Mouse (Mus musculus) embryonic facial prominence, embryonic 11.5 days (tissue): ENCODE measurements around the gene Aamp. TPM values are rescaled to one million over a fixed set of nuclear protein-coding genes. Genes with fewer than 3 reads are reported as not detected.

ENCODE experiments used
- ATAC-seq: fragments of 200-750 bp; cut with Nextera tagmentation; replicated peaks from 2 replicates; pipeline ENCODE4 v1.8.0; 2017; ENCODE audit warnings: low read depth; ENCODE audit not compliant: insufficient number of reproducible peaks, low FRiP score, low TSS enrichment
- DNase-seq: peaks from one replicate; pipeline ENCODE4 v3.0.0-alpha.2; 2015; ENCODE audit warnings: low spot score
- H3K27ac ChIP-seq: fragments of 300-500 bp; sonication (generic); replicated peaks from 2 replicates; pipeline ENCODE4 v1.5.1; 2014; ENCODE audit warnings: mild to moderate bottlenecking, low read depth, low read length, control low read depth
- H3K27me3 ChIP-seq: fragments of 300-500 bp; sonication (generic); 2 replicates; pipeline ENCODE4 v1.6.1; 2014; ENCODE audit warnings: mild to moderate bottlenecking, low read length, moderate library complexity, mixed read lengths; ENCODE audit not compliant: control insufficient read depth, insufficient read depth
- H3K36me3 ChIP-seq: fragments of 300-500 bp; sonication (generic); replicated peaks from 2 replicates; pipeline ENCODE4 v1.6.1; 2014; ENCODE audit warnings: low read depth, mild to moderate bottlenecking, low read length, moderate library complexity, mixed read lengths; ENCODE audit not compliant: control insufficient read depth, insufficient read depth
- H3K4me1 ChIP-seq: fragments of 300-500 bp; sonication (generic); 2 replicates; pipeline ENCODE4 v1.6.1; 2014; ENCODE audit warnings: low read length, mixed read lengths; ENCODE audit not compliant: control insufficient read depth, insufficient read depth
- H3K4me2 ChIP-seq: fragments of 300-500 bp; sonication (generic); 2 replicates; pipeline ENCODE4 v1.6.1; 2014; ENCODE audit warnings: low read depth, mild to moderate bottlenecking, control low read depth, low read length, moderate library complexity
- H3K4me3 ChIP-seq: fragments of 300-500 bp; sonication (generic); 2 replicates; pipeline ENCODE4 v1.5.1; 2014; ENCODE audit warnings: low read depth, low read length, control low read depth
- H3K9ac ChIP-seq: fragments of 300-500 bp; sonication (generic); replicated peaks from 2 replicates; pipeline ENCODE4 v1.6.1; 2014; ENCODE audit warnings: mild to moderate bottlenecking, control low read depth, low read length
- H3K9me3 ChIP-seq: fragments of 300-500 bp; sonication (generic); replicated peaks from 2 replicates; pipeline ENCODE4 v1.6.1; 2016; ENCODE audit warnings: mild to moderate bottlenecking, low read length, inconsistent platforms, mixed read lengths; ENCODE audit not compliant: control insufficient read depth
- WGBS: fragments of 180-500 bp; shearing (Covaris S2); extraction: QIAGEN DNeasy Blood & Tissue Kit; methylation state at CpG from one replicate; pipeline ENCODE4 v1.1.7; 2014; 5-methylcytosine and 5-hydroxymethylcytosine counted together
- polyA plus RNA-seq: library from polyadenylated mRNA; unstranded; fragments of >200 nt; fragmentation: Nextera tagmentation; extraction: Ambion mirVana; gene quantifications from 2 replicates; pipeline ENCODE4 v1.2.1, GENCODE M21; 2014

Gene Aamp
- polyA plus RNA-seq, 1 experiment from 2014 or later: 179 TPM

- peaks cover 6% of the 10 kb centered on the region for H3K36me3 ChIP-seq
- WGBS: 88% methylated on average over 4 of the region's 4 CpGs
- DNase-seq (no peak), ATAC-seq (no peak)
- H3K4me1 ChIP-seq: no peaks in the 10 kb centered on the region
- no peak overlapping the region for H3K4me3 ChIP-seq
- no peak overlapping the region for H3K27ac ChIP-seq
- no peaks in the 10 kb centered on the region for H3K27me3 ChIP-seq
- H3K9me3 ChIP-seq: no peaks in the 10 kb centered on the region
- no peak overlapping the region for H3K4me2 ChIP-seq
- H3K9ac ChIP-seq: no peak overlapping the region
Measured at GRCm38 (mm10) chr1:74250096-74250495, 34.4 kb downstream of the Aamp start.

GRCm38 (mm10) chr1:74249331-74249980 lies 35.1 kb downstream of the Aamp start:
- Histone ChIP-seq H3K36me3 (peaks cover 6% of the 10 kb centered on the region), H3K9ac (no peak overlapping the region), H3K4me2 (no peak overlapping the region), H3K4me1 (no peaks in the 10 kb centered on the region), H3K9me3 (no peaks in the 10 kb centered on the region), H3K4me3 (no peak overlapping the region), H3K27ac (no peak overlapping the region), H3K27me3 (no peaks in the 10 kb centered on the region)
- ATAC-seq (no peak), DNase-seq (no peak)
- WGBS: 87% methylated on average over 5 of the region's 5 CpGs

GRCm38 (mm10) chr1:74248799-74249198 lies 35.7 kb downstream of the Aamp start:
- H3K4me3 ChIP-seq: no peak overlapping the region
- peaks cover 6% of the 10 kb centered on the region for H3K36me3 ChIP-seq
- H3K27ac ChIP-seq: no peak overlapping the region
- no peaks in the 10 kb centered on the region for H3K9me3 ChIP-seq
- no peak overlapping the region for H3K9ac ChIP-seq
- DNase-seq (no peak), ATAC-seq (no peak)
- no peaks in the 10 kb centered on the region for H3K4me1 ChIP-seq
- 77% methylated on average over 1 of the region's 1 CpGs for WGBS
- no peak overlapping the region for H3K4me2 ChIP-seq
- no peaks in the 10 kb centered on the region for H3K27me3 ChIP-seq

- H3K27me3 ChIP-seq: no peaks in the 10 kb centered on the region
- no peak overlapping the region for H3K9ac ChIP-seq
- WGBS: 78% methylated on average over 2 of the region's 2 CpGs
- DNase-seq: no peak
- no peaks in the 10 kb centered on the region for H3K36me3 ChIP-seq
- H3K4me3 ChIP-seq: no peak overlapping the region
- H3K4me2 ChIP-seq: no peak overlapping the region
- H3K9me3 ChIP-seq: no peaks in the 10 kb centered on the region
- no peak for ATAC-seq
- H3K27ac ChIP-seq: no peak overlapping the region
- 0 out of 2 replicates have a peak, but pooled peaks cover under 1% of the 10 kb centered on the region for H3K4me1 ChIP-seq
Measured at GRCm38 (mm10) chr1:74245525-74245924, 39.0 kb downstream of the Aamp start.

GRCm38 (mm10) chr1:74240832-74241231 lies 43.7 kb downstream of the Aamp start:
- Histone ChIP-seq H3K4me2 (no peak overlapping the region), H3K27me3 (no peaks in the 10 kb centered on the region), H3K4me1 (0 out of 2 replicates have a peak, but pooled peaks cover 3% of the 10 kb centered on the region), H3K36me3 (no peaks in the 10 kb centered on the region), H3K4me3 (no peak overlapping the region), H3K9ac (no peak overlapping the region), H3K9me3 (no peaks in the 10 kb centered on the region), H3K27ac (no peak overlapping the region)
- WGBS: 92% methylated on average over 4 of the region's 4 CpGs
- DNase-seq: no peak
- ATAC-seq: no peak

- Histone ChIP-seq H3K4me1 (0 out of 2 replicates have a peak, but pooled peaks cover 3% of the 10 kb centered on the region), H3K9me3 (no peaks in the 10 kb centered on the region), H3K36me3 (no peaks in the 10 kb centered on the region), H3K27me3 (no peaks in the 10 kb centered on the region), H3K9ac (no peak overlapping the region), H3K4me3 (no peak overlapping the region), H3K27ac (no peak overlapping the region), H3K4me2 (no peak overlapping the region)
- DNase-seq: peak; percentile 17
- WGBS: 67% methylated on average over 6 of the region's 6 CpGs
- no peak for ATAC-seq
Measured at GRCm38 (mm10) chr1:74240311-74240710, 44.2 kb downstream of the Aamp start.

- H3K36me3 ChIP-seq: no peaks in the 10 kb centered on the region
- H3K9ac ChIP-seq: no peak overlapping the region
- H3K27me3 ChIP-seq: no peaks in the 10 kb centered on the region
- H3K9me3 ChIP-seq: no peaks in the 10 kb centered on the region
- no peak overlapping the region for H3K4me3 ChIP-seq
- no peak for ATAC-seq
- WGBS: 66% methylated on average over 11 of the region's 11 CpGs
- no peak overlapping the region for H3K4me2 ChIP-seq
- DNase-seq: no peak
- H3K27ac ChIP-seq: no peak overlapping the region
- 0 out of 2 replicates have a peak, but pooled peaks cover 3% of the 10 kb centered on the region for H3K4me1 ChIP-seq
Measured at GRCm38 (mm10) chr1:74239618-74240017, 44.9 kb downstream of the Aamp start.

- 70% methylated on average over 7 of the region's 7 CpGs for WGBS
- Histone ChIP-seq H3K4me2 (no peak overlapping the region), H3K36me3 (no peaks in the 10 kb centered on the region), H3K27ac (no peak overlapping the region), H3K9ac (no peak overlapping the region), H3K9me3 (no peaks in the 10 kb centered on the region), H3K27me3 (no peaks in the 10 kb centered on the region), H3K4me1 (0 out of 2 replicates have a peak, but pooled peaks cover 3% of the 10 kb centered on the region), H3K4me3 (no peak overlapping the region)
- no peak for DNase-seq
- no peak for ATAC-seq
Measured at GRCm38 (mm10) chr1:74239162-74239561, 45.4 kb downstream of the Aamp start.
